Mouse (Mus musculus): ENCODE data around the gene Gm21915. TPM values are rescaled to one million over a fixed set of nuclear protein-coding genes. Genes with fewer than 3 reads are reported as not detected.

The Gm21915 gene
- polyA plus RNA-seq, 1 experiment from 2014 or later: not detected

GRCm38 (mm10) chr9:40636054-40636453 is 34.4 kb upstream of the Gm21915 start:
- Histone ChIP-seq H3K9ac (replicated peaks; ENCODE audit: low read length) (no peak overlapping the region), H3K36me3 (ENCODE audit: insufficient read depth, low read length) (no peaks in the 10 kb centered on the region), H3K27me3 (ENCODE audit: insufficient read depth, low read length) (no peaks in the 10 kb centered on the region), H3K4me2 (replicated peaks; ENCODE audit: low read depth, low read length) (no peak overlapping the region), H3K27ac (ENCODE audit: low read length) (no peak overlapping the region), H3K9me3 (ENCODE audit: low read length) (no peaks in the 10 kb centered on the region), H3K4me1 (ENCODE audit: insufficient read depth, low read length) (peaks cover 18% of the 10 kb centered on the region), H3K4me3 (ENCODE audit: low read length) (no peak overlapping the region)
- WGBS: 11% methylated on average over 2 of the region's 2 CpGs
- peak; percentile 62; the same call in 1 of the 2 replicates for ATAC-seq (ENCODE audit: low FRiP score, low TSS enrichment)

GRCm38 (mm10) chr9:40637705-40638393 is 32.6 kb upstream of the Gm21915 start:
- Histone ChIP-seq H3K9me3 (ENCODE audit: low read length) (no peaks in the 10 kb centered on the region), H3K36me3 (ENCODE audit: insufficient read depth, low read length) (no peaks in the 10 kb centered on the region), H3K4me1 (ENCODE audit: insufficient read depth, low read length) (peaks cover 11% of the 10 kb centered on the region; the same call in 1 of the 2 replicates), H3K4me2 (replicated peaks; ENCODE audit: low read depth, low read length) (peak overlapping the region; percentile 63), H3K4me3 (ENCODE audit: low read length) (peak overlapping the region; percentile 48), H3K27me3 (ENCODE audit: insufficient read depth, low read length) (no peaks in the 10 kb centered on the region), H3K9ac (replicated peaks; ENCODE audit: low read length) (peak overlapping the region; percentile 54), H3K27ac (ENCODE audit: low read length) (no peak overlapping the region)
- WGBS: 32% methylated on average over 8 of the region's 8 CpGs
- no peak for ATAC-seq (ENCODE audit: low FRiP score, low TSS enrichment)

GRCm38 (mm10) chr9:40638394-40639049 is 31.9 kb upstream of the Gm21915 start:
- Histone ChIP-seq H3K36me3 (ENCODE audit: insufficient read depth, low read length) (no peaks in the 10 kb centered on the region), H3K4me1 (ENCODE audit: insufficient read depth, low read length) (peaks cover 11% of the 10 kb centered on the region; the same call in 1 of the 2 replicates), H3K4me3 (ENCODE audit: low read length) (peak overlapping the region; percentile 48), H3K4me2 (replicated peaks; ENCODE audit: low read depth, low read length) (peak overlapping the region; percentile 63), H3K9ac (replicated peaks; ENCODE audit: low read length) (peak overlapping the region; percentile 54), H3K9me3 (ENCODE audit: low read length) (no peaks in the 10 kb centered on the region), H3K27me3 (ENCODE audit: insufficient read depth, low read length) (no peaks in the 10 kb centered on the region), H3K27ac (ENCODE audit: low read length) (no peak overlapping the region)
- ATAC-seq (ENCODE audit: low FRiP score, low TSS enrichment): peak; percentile 44; the same call in 1 of the 2 replicates
- WGBS: 4% methylated on average over 14 of the region's 14 CpGs

- no peaks in the 10 kb centered on the region for H3K9me3 ChIP-seq (ENCODE audit: low read length)
- H3K27me3 ChIP-seq (ENCODE audit: insufficient read depth, low read length): no peaks in the 10 kb centered on the region
- WGBS: 65% methylated on average over 10 of the region's 10 CpGs
- H3K27ac ChIP-seq (ENCODE audit: low read length): no peak overlapping the region
- ATAC-seq (ENCODE audit: low FRiP score, low TSS enrichment): no peak
- H3K9ac ChIP-seq (replicated peaks; ENCODE audit: low read length): no peak overlapping the region
- H3K4me1 ChIP-seq (ENCODE audit: insufficient read depth, low read length): peaks cover 11% of the 10 kb centered on the region; the same call in 1 of the 2 replicates
- no peak overlapping the region for H3K4me3 ChIP-seq (ENCODE audit: low read length)
- H3K36me3 ChIP-seq (ENCODE audit: insufficient read depth, low read length): no peaks in the 10 kb centered on the region
- H3K4me2 ChIP-seq (replicated peaks; ENCODE audit: low read depth, low read length): no peak overlapping the region
These were observed 30.8 kb upstream of the Gm21915 start for GRCm38 (mm10) chr9:40639536-40640187.

GRCm38 (mm10) chr9:40641318-40641717 is 29.1 kb upstream of the Gm21915 start:
- Histone ChIP-seq H3K4me1 (ENCODE audit: insufficient read depth, low read length) (peaks cover 11% of the 10 kb centered on the region; the same call in 1 of the 2 replicates), H3K4me3 (ENCODE audit: low read length) (no peak overlapping the region), H3K4me2 (replicated peaks; ENCODE audit: low read depth, low read length) (no peak overlapping the region), H3K36me3 (ENCODE audit: insufficient read depth, low read length) (no peaks in the 10 kb centered on the region), H3K9me3 (ENCODE audit: low read length) (no peaks in the 10 kb centered on the region), H3K9ac (replicated peaks; ENCODE audit: low read length) (no peak overlapping the region), H3K27ac (ENCODE audit: low read length) (no peak overlapping the region), H3K27me3 (ENCODE audit: insufficient read depth, low read length) (no peaks in the 10 kb centered on the region)
- 30% methylated on average over 2 of the region's 2 CpGs for WGBS
- ATAC-seq (ENCODE audit: low FRiP score, low TSS enrichment): no peak

- Histone ChIP-seq H3K27me3 (ENCODE audit: insufficient read depth, low read length) (no peaks in the 10 kb centered on the region), H3K27ac (ENCODE audit: low read length) (no peak overlapping the region), H3K36me3 (ENCODE audit: insufficient read depth, low read length) (no peaks in the 10 kb centered on the region), H3K4me2 (replicated peaks; ENCODE audit: low read depth, low read length) (no peak overlapping the region), H3K4me1 (ENCODE audit: insufficient read depth, low read length) (peaks cover 8% of the 10 kb centered on the region; the same call in 1 of the 2 replicates), H3K4me3 (ENCODE audit: low read length) (no peak overlapping the region), H3K9ac (replicated peaks; ENCODE audit: low read length) (no peak overlapping the region), H3K9me3 (ENCODE audit: low read length) (no peaks in the 10 kb centered on the region)
- ATAC-seq (ENCODE audit: low FRiP score, low TSS enrichment): no peak
- WGBS: 35% methylated on average over 16 of the region's 16 CpGs
These were observed 27.8 kb upstream of the Gm21915 start for GRCm38 (mm10) chr9:40642470-40643220.

- 86% methylated on average over 3 of the region's 3 CpGs for WGBS
- Histone ChIP-seq H3K4me1 (ENCODE audit: insufficient read depth, low read length) (peaks cover 3% of the 10 kb centered on the region; the same call in 1 of the 2 replicates), H3K9ac (replicated peaks; ENCODE audit: low read length) (no peak overlapping the region), H3K27ac (ENCODE audit: low read length) (no peak overlapping the region), H3K36me3 (ENCODE audit: insufficient read depth, low read length) (no peaks in the 10 kb centered on the region), H3K4me2 (replicated peaks; ENCODE audit: low read depth, low read length) (no peak overlapping the region), H3K4me3 (ENCODE audit: low read length) (no peak overlapping the region), H3K9me3 (ENCODE audit: low read length) (no peaks in the 10 kb centered on the region), H3K27me3 (ENCODE audit: insufficient read depth, low read length) (no peaks in the 10 kb centered on the region)
- ATAC-seq (ENCODE audit: low FRiP score, low TSS enrichment): no peak
These were observed 21.0 kb upstream of the Gm21915 start for GRCm38 (mm10) chr9:40649444-40649843.

GRCm38 (mm10) chr9:40649983-40650382 is 20.4 kb upstream of the Gm21915 start:
- no peaks in the 10 kb centered on the region for H3K27me3 ChIP-seq (ENCODE audit: insufficient read depth, low read length)
- H3K9ac ChIP-seq (replicated peaks; ENCODE audit: low read length): no peak overlapping the region
- WGBS: 70% methylated on average over 6 of the region's 6 CpGs
- H3K4me2 ChIP-seq (replicated peaks; ENCODE audit: low read depth, low read length): no peak overlapping the region
- no peak overlapping the region for H3K27ac ChIP-seq (ENCODE audit: low read length)
- H3K36me3 ChIP-seq (ENCODE audit: insufficient read depth, low read length): no peaks in the 10 kb centered on the region
- H3K4me1 ChIP-seq (ENCODE audit: insufficient read depth, low read length): peaks cover 8% of the 10 kb centered on the region
- H3K4me3 ChIP-seq (ENCODE audit: low read length): no peak overlapping the region
- H3K9me3 ChIP-seq (ENCODE audit: low read length): no peaks in the 10 kb centered on the region
- no peak for ATAC-seq (ENCODE audit: low FRiP score, low TSS enrichment)

GRCm38 (mm10) chr9:40651239-40651859 is 19.1 kb upstream of the Gm21915 start:
- Histone ChIP-seq H3K9ac (replicated peaks; ENCODE audit: low read length) (no peak overlapping the region), H3K27me3 (ENCODE audit: insufficient read depth, low read length) (no peaks in the 10 kb centered on the region), H3K27ac (ENCODE audit: low read length) (no peak overlapping the region), H3K4me3 (ENCODE audit: low read length) (no peak overlapping the region), H3K4me2 (replicated peaks; ENCODE audit: low read depth, low read length) (no peak overlapping the region), H3K4me1 (ENCODE audit: insufficient read depth, low read length) (peaks cover 12% of the 10 kb centered on the region), H3K9me3 (ENCODE audit: low read length) (no peaks in the 10 kb centered on the region), H3K36me3 (ENCODE audit: insufficient read depth, low read length) (no peaks in the 10 kb centered on the region)
- no peak for ATAC-seq (ENCODE audit: low FRiP score, low TSS enrichment)
- 68% methylated on average over 4 of the region's 4 CpGs for WGBS

Data from kidney, embryonic 16.5 days (tissue).